Mouse (Mus musculus) lung, postnatal 0 days (tissue): ENCODE measurements around the gene Aak1.

Experiments used
- CTCF ChIP-seq: IDR thresholded peaks from 2 replicates; pipeline ENCODE4 v1.5.1; 2016; ENCODE audit warnings: antibody characterized with exemption, mild to moderate bottlenecking
- EP300 ChIP-seq: IDR thresholded peaks from 2 replicates; pipeline ENCODE4 v1.6.1; 2016; ENCODE audit warnings: antibody characterized with exemption, mild to moderate bottlenecking, control low read depth

DNA sequence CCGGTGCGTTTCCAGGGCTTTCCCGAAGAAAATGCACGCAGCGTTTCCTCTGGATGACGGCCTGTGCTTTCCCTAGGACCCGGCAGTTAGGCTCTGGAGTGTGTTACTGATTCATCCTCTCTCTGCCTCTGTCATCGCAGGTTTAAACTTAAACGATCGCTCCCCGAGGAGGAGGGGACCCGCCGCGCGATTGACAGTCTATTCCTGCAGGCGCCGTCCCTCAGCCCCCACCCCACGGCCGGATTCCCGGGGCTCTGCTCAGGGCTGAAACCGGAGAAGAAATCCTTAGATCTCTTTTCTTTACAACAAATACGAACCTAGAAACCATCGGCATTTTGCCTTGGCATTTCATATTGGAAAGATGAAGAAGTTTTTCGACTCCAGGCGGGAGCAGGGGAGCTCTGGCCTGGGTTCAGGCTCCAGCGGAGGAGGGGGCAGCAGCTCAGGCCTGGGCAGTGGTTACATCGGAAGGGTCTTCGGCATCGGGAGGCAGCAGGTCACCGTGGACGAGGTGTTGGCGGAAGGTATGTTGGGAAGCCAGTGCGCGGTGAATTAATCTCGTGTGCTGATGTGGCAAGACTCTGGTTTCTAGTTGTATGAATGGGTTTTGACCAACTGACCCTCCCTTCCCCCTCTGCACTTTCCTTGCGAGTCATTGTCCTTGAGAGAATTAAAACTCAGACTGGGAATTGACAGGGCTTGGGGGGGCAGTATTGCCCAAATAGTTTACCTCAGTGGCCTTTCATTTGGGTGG, 552 bp downstream of the Aak1 start:
- TF ChIP-seq EP300, result no peak
- no peak for TF ChIP-seq CTCF
